Mouse (Mus musculus): ENCODE data around the gene Gm17482. TPM values are rescaled to one million over a fixed set of nuclear protein-coding genes. Genes with fewer than 3 reads are reported as not detected.

The Gm17482 gene
- total RNA-seq, 2 experiments from 2014 or later, result not detected

DNA sequence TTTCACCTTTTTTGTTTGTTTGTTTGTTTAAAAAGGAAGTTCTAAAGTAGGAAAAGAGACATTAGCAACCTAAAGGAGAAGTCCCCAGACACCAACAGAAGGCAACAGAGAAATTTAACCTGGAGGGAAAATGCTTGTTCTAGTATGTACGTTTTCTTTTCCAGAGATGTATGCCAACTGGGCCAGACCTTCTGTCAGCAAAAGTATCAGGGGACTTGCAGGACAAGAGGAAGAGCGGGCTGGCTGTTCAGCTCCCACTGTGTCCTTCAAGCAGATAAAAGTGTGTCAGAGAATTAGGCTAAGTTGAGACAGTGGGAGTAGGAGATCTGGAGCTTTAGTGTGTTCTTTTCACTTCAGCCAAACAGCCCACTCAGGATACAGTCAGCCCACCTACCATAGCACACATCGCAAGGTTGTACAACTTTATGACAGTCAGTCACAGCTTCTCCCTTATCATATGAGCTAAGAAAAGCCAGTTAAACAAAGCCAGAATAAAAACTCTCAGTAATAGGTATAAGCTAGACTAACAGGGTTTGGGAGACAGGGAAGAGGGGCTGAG lies 18.4 kb downstream of the Gm17482 start:
- no peak for DNase-seq (ENCODE audit: low spot score in 2 of 2)

DNA sequence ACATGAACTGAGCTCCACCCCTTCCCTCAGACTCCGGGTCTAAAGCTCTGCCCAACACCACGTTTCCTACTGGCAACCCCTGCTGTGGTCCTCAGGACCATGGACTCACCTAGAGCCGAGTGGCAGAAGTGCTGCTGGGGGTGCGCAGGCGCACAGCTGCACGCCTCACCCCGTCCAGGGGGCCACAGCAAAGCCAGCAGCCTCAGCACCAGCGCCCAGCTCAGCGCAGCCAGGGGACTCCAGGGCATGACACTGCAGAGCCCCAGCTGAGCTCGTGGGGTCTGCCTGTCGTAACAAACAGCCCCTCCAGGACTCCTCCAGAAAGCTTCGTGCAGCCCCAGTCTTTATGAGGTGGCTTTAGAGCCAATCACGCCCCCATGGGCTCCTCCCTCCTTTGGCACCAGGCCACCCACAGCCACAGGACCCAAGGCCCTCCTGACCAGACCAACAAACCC lies 24.4 kb downstream of the Gm17482 start:
- no peak for DNase-seq (ENCODE audit: low spot score in 2 of 2)

DNA sequence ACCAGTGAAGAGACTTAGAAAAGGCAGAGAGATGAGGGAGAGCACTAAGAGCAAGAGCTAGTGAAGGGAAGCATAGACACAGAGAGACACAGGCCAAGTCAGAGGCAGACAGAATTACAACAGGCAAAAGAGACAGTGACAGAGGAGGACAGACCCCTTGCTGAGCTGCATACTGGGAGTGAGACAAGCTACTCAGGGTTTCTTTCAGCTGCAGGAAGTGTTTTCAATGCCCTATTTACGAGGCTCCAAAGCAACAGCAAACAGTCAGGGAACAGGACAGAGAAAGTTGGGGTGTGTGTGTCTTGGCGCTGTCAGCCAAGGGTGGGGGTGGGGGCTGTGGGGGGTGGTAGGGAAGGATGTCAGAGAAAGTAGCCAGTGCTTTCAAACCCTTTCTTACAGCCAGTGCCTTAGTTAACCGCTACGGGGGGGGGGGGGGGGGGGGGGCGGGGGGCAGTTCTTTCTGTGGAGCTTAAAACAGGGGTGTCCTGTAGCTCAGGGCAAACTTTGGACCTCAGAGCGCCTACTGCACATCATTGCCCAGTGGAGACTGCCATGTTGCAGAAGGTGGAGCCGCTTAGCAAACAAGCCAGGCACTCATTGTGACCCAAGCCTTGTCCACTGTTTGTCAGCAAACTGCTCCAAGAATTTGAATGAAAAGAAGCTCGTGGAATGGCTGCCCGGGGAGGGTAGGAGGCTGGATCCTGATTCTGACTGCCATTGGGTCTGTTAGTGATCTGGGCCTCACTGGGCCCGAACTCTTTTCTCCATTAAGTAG lies 25.1 kb downstream of the Gm17482 start, which contains the start of gene Timp4:
TSS of gene Timp4 (minus strand) at position 107 of the 775 bp plus-strand sequence.
- no peak for DNase-seq (ENCODE audit: low spot score in 2 of 2)

DNA sequence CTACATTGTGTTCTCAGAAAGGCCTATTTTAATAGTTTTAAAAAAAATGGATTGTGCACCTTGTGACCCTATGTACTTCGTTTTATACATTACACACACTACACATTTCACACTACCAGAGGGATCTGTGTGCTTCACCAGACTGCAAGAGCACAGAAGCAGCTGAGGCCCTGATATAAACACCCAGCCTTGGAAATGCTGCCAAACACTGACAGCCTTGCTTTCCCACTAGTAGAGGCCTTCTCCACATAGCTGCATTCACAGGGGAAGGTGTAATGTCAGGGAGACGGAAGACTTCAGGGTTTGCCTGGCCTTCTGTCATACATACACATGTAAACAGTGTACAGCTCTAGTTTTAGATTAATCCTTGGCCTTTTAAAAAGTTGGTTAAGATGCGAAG lies 28.0 kb downstream of the Gm17482 start:
- no peak for DNase-seq (ENCODE audit: low spot score in 2 of 2)

DNA sequence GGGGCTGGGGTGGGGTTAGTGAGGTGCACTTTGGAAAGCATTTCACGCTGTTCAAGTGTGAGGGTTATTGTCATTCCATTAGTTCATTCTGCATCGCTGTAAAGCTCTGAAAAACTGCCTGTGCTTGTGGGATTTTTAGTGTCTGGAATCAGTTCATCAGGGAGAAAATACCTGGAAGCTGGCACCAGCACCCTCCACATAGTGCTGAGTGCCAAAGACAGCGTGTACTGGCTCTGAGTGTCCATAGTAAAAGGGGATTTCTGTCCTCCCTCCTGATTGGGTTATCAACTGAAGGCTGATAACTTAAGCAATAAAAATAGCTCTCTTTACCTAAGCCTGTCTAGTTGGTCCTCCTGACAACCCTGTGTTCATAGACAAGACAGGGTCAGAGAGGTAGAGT lies 33.4 kb downstream of the Gm17482 start:
- DNase-seq (ENCODE audit: low spot score in 2 of 2), result no peak

DNA sequence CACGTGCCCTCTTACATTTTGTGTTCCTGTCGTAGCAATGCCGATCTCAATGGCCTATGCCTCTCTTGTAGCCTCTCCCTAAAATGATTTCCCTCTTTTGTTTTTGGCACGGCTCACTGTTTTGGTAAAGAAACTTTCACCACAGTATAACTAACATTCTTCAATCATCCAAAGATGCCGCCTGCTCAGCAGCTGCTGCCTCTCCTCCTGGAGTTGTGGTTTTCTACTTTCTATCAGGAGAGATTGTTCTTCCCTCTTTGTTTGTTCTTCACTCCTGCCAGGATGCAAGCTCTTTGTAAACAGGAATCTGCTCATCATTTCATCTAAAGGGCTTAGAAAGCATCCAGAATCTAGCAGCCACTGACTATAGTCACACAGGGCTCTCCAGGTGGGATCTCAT lies 39.6 kb downstream of the Gm17482 start:
- DNase-seq (ENCODE audit: low spot score in 2 of 2), result no peak

DNA sequence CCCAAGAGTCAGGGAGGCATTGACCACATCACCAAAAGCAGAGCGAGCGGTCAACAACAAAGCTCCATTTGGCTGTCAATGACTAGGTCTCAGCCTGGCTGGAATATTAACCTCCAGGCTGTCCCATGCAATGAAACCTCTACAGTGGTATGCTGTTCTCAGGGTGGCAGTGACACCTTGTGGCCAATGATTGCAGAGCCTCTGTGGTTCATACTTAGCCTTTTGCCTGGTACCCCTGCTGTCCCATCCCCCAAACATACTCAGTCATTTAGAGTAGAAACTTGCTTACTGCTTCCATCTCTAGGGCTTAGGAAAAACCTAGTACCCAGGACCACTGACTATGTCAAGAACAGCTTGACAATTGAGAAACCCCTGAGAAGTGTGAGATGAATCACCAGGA lies 40.8 kb downstream of the Gm17482 start:
- peak; percentile 50 to 83 for DNase-seq (ENCODE audit: low spot score in 2 of 2)

DNA sequence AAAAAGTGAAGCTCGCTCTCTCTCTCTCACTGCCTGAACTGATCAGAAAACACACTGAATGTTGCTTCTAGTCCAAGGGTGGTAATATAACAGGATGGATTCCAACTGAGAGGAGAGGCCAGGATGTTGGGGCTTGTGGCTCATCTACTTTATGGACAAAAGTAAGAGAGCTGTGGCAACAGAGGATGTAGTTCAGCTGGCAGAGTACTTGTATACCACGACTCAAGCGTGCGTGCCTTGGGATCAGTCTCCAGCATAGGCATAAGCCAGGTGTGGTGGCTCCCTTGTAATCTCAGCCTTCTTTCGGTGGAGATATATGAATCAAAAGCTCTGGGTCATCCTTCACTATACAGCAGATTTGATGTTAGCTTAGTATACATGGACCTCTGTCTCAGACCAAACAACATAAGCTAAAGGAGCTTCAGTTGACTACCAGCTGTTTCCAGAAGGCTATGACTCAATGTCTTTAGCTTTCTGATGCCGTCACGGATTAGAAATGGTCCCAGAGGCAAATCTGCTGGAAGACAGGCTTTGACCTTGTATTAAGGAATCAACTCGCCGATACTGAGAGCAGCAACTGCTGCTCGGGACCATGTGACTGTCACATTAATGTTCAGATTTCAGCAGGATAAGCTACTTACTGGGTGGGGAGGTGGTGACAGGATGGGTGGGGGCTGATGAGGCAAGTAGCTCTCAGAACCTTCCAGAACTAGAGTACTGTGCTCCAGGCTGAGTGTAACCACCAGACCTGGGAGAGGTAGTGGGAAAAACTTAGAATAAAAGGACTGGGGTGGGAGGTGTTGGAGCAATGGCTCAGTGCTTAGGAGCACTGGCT lies 41.6 kb downstream of the Gm17482 start:
- DNase-seq (ENCODE audit: low spot score in 2 of 2), result no peak

DNA sequence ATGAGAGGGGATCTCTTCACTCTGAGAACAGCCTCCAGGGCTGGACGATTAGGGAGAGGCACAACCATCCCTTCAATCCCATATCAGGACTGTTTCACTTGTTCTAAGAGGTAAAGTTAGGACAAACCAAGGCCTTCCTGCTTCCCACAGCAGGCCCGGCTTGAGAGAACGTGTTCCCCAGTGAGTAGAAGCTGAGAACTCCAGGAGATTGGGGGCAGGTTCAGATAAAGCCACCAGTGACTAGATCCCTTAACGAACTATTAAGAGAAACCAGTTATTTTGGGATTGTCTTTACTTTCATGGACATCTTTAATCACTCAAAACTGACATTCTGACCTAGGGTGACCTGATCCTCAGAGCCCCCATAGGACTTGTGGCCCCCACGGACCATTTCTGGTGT lies 42.4 kb downstream of the Gm17482 start:
- DNase-seq (ENCODE audit: low spot score in 2 of 2), result no peak

DNA sequence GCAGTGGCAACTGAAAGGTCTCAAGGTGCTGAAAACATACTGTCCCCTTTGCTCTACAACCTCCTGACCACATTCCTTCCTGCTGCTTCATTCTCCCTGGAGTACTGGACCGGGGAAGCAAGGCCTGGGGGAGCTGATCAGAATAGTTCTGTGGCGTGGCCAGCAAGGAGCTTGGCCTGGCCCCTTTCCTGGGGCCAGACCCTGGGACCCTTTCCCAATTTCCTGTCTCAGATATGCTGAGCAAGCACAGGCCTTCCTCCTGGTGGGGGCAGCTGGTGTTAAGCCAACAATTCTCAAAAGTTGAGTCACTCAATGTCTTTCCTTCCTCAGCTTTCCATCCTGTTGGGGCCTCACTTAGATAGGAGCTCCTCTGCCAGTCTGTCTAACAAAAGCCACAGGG lies 42.9 kb downstream of the Gm17482 start:
- no peak for DNase-seq (ENCODE audit: low spot score in 2 of 2)

DNA sequence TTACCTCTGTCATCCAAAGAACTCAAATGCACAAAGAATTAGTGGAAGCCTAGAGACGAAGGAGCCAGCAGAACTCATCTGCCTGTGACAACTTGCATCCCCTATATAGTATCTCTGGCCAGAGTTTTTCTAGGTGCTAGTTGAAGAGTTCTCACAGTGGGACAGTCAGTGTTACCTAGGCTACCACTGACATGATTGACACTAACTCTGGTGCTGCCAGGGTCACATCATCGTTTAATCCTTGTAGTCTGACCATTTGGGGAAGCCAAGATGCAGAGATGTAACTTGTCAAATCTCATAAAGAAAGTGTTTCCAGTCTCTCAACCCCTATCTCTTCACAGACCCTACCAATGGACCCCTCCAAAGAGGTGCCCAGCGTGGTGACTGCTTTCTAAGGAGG lies 44.2 kb downstream of the Gm17482 start:
- no peak for DNase-seq (ENCODE audit: low spot score in 2 of 2)

DNA sequence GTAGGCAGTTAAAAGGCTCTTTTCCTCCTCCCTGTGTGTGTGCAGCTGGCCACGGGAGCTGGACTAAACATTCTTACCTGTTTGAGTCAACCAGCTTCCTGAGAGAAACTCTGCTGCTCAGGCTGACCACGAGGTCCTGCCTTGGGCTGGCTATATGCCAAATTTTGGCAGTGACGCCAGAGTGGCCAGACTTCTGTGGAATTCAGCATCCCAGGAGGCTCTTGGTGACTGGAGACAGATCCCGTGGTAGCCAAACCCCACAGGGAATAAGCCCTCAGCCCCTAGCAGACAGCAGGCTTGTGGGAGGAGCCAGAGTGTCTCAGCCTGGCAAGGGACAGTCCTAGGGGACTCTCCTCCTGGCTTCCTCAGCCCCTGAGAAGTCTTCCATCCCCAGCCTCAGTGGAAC lies 44.7 kb downstream of the Gm17482 start:
- no peak for DNase-seq (ENCODE audit: low spot score in 2 of 2)

DNA sequence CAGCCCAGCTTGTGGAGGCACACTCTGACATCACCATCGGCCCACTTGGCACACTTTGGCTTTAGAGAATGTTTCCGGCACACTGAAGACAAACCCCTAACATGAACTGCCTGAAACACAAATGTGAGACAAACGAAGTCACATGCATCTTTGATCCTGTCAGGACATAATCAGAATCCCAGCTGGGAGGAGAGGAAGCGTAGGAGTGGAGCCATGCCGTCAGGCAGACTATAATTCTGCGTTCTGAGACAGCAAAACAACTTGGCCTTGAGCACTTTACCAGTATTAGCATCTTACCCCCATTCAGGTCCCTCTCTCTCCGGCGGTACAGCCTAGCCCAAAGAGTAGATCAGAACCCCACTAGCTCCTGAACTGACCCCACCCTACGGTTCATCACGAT lies 46.2 kb downstream of the Gm17482 start:
- peak; percentile 43 to 57 for DNase-seq (ENCODE audit: low spot score in 2 of 2)

DNA sequence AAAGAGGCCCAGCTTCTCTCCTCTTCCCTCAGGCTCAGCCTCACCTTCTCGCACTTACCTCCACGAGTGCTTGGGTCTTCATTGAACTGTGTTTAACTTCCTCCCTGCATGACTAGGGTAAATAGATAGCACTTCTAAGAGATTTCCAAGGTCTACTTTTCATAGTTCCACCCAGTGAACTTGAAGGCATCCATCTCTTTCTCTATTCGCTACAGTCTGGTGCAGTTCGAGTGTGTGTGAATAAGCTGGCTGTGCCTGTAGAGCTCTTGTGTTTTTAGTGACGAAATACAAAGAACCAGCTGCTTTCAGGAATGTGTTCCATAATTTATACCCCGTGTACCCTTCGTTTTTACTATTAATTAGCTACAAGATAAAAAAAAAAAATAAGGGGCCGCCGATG lies 47.6 kb downstream of the Gm17482 start:
- DNase-seq (ENCODE audit: low spot score in 2 of 2), result no peak

DNA sequence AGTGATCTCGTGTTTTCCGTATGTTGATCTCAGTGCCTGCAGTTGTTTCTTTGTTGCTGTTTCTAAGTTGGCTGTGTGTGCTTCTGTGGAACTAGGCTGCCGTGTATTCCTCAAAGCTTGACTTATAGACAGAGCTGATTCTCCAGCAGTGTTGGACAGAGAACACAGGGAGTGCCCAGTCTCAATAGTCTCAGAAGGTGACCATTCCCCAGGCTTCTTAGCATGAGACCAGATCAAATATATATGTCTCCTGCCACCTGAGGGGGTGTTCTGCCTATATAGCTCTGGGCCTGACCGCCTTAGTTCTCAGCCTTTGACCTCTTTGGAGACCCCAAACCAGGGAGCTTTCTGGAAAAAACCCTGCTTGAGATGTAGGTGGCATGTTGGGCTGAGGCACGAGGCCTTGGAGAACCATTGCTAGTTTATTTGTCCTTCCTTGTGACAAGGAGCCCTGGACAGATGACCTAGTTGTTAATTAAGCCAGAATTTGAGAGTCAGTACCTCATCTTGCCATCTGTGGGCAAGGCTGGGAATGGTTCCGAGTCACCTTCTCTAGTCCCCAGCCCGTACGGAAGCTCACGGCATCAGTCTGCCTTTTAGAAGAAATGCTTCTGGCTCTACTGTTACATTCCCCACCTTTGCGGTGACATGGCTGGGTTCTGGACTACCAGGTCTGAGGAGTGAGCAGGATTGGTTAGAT lies 48.1 kb downstream of the Gm17482 start:
- DNase-seq (ENCODE audit: low spot score in 2 of 2), result no peak

DNA sequence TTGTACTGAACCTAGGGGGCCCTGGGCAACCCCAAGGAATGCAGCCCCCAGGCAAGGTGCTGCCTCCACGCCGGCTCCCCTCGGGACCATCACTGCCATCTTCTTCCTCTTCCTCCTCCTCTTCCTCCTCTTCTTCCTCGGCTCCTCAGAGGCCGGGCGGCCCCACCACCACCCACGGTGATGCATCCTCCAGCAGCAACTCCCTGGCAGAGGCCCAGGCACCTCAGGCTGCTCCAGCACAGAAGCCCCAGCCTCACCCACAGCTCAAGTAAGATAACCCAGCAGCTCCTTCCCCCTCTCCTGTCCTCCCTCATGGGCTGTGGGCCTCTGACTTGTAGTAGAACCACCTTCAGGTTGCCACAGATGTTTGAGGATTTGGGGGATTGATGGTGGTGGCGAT lies 50.9 kb downstream of the Gm17482 start:
- no peak for DNase-seq (ENCODE audit: low spot score in 2 of 2)

DNA sequence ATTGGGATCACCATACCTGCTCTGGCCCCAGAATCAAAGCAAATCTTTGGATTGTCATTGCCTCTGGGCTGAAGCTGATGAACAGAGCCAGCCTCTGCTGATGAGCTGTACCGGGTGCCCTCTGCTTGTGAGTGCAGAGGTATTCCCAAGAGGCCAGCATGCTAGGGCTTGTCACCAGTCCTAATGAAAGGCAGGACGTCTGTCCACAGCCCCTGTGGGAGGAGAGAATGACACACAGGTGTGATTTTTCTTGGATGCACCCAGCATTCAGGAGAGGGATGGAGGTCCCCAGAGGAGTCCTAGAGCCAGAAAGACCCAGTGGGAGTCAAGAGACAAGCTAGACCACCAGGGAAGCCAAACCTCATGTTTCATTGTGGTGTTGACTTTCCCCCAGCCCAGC lies 52.5 kb downstream of the Gm17482 start:
- no peak for DNase-seq (ENCODE audit: low spot score in 2 of 2)

DNA sequence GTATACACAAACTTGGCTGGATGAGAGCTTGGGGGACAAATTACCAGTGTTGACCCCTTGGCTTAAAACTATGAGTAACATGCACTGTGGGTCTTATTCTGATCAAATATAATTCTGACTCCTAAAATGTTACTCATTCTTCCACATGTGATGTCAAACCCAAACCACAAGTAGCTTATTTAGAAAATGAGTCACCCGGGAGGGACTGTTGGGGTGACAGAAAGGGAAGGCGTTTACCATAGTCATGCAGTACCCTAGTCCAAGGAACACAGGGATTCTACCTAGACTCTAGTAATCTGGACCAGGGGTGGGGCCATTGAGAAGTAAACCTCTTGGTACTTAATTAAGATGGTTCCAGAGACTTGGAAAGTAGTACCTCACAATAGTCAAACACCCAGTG lies 57.0 kb downstream of the Gm17482 start:
- no peak for DNase-seq (ENCODE audit: low spot score in 2 of 2)

DNA sequence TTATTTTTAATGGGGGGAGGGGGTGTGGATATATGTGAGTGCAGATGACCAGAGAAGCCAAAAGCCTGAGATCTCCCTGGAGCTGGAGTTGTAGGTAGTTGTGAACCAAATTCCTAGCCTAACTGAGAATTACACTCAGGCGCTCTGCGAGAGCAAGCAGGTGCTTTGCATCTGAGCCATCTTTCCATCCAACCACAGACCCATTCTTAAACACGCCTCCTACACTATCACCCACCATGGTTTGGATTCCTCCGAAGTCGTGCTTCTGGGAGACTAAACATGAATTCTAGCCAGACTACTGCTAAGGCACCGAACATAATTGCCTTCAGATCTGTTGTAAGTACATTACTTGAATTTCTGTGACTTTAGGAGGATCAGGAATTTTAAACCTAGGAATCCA lies 59.3 kb downstream of the Gm17482 start:
- peak in 1 of 2 experiments; percentile 53 for DNase-seq (ENCODE audit: low spot score in 2 of 2)

DNA sequence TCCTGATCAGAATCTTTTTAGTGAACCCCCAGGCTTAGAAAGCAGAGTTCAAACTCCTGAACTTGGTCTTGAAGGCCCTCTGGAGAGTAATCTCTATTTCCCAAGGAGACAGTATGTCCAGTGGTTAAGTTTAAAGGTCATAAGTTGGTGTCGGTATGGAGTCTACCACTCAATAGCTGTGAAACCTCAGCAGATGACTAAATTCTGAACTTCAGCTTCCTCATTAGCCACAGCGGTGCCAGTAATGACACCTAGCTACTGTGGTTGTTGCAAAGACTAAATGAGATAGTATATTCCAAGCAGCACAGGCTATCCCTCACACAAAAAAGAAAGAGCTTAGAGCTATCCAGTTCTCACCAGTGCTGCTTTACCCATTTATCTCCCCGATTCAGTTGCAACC lies 61.1 kb downstream of the Gm17482 start:
- no peak for DNase-seq (ENCODE audit: low spot score in 2 of 2)

DNA sequence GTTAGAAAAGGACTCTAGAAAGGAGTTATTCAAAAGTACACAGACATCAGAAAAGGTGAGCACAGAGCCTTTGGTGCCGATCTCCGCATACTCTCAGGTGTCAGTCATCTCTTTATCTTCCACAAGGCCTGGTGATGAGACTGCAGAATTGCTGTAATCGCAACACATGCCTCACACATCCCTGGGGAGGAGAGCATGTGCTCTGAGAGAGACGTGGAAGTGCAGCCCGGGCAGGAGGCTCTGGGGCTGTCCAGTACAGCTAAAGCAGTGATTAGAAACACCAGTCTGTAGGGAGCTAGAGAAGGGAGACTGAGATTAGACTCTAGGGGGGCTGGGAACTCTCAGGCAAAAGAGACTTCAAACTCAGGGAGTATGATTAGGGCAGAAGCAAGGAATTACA lies 63.4 kb downstream of the Gm17482 start:
- DNase-seq (ENCODE audit: low spot score in 2 of 2), result no peak

DNA sequence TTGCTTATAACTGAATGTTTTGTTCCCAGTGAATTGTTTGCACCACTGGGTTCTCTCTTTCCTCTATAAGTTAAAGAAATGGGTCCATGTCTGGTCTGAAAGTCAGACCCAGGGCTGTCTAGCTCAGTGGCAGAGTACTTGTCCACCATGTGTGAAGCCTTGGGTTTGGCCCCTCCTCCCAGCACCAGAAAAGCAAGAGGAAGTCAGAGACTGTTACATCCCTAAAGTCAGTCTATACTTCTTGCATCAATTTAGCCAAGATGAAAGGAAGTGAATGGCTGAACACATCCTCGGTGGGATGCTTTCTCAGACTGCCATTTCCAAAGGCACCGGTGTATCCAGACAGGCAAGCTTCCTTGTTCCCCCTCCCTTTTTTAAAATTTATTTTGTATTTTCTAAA lies 63.9 kb downstream of the Gm17482 start:
- no peak for DNase-seq (ENCODE audit: low spot score in 2 of 2)
